Mouse (Mus musculus) heart, adult 10 weeks (tissue): Measurements from ENCODE around the gene Lactb. TPM values are rescaled to one million over a fixed set of nuclear protein-coding genes. Genes with fewer than 3 reads are reported as not detected.

Source experiments
- polyA plus RNA-seq: library from polyadenylated mRNA; stranded (reverse); fragments of 350-450 nt; fragmentation: Illumina TruSeq; extraction: RNeasy Lipid Tissue Mini Kit (QIAGEN cat#74804); gene quantifications from one replicate; pipeline ENCODE4 v1.2.3, GENCODE M21; 2014; ENCODE audit warnings: low read depth, low replicate concordance

Gene Lactb
- 19.7 TPM for polyA plus RNA-seq

DNA sequence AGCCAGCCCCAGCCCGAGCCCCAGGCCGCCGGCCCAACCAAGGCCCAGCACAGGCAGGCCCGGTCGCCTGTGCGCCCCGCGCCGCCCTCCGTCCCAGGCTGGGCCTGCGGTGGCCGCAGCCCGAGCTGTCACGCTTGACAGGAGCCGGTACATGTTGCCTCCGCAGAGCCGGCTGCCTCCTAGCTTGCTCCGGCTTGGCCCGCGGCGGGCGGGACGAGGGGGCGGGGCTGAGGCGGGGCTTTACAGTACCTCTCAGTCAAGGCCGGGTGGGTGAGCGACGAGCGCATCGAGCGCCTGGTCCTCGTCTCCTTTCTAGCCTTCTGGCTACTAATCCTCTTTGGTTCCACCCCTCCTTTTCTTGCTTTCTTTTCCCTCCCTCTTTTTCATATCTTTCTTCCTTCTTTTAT, at the start of gene Lactb:
Gene Lactb, minus strand, starts transcription at position 246 of the 407 bp plus-strand sequence.

DNA sequence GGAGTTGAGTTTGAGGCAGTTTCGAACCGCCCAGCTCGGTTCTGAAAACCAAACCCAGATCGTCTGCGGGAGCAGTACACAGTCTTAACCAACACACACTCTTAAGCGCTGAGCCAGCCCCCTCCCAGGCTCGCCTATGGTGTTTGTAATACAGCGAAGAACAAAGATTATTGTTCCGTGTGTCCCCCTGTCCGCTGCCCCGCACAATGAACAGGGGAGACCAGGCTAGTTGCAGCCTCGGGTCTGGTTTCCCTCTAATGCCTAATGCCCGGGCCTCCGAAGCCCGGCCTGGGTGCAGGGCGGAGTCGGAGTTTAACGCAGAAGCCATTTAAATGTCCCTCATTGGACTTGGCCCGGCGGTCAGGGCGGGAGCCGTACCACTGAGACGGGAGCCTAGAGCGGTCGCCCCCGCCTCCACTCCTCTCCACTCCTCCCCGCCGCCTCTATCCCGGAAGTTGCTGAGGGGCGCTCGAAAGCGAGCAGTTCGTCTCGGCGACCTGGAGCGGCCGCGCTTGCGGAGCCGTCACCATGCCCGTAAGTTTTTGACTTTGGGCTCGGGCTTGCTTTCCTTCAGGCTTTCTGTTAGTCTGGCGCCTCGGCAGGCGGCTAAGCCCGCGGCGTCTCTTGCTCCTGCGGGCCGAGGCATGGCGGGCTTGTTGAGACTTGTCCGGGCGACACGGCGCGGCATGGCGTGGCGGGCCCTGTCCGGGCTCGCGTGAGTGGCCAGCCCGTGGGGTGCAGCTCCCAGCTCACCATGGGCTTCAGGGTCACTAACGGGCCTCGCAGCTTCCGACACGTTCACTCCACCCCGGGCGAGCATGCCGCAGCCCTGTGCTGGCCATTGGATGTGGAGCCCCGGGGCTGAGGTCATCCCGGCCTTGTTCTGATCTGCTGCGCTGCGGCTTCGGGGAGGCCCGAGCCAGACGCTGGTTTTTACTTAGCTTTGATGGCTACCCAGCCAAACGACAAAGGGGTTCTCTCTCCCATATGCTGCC, 29.3 kb downstream of the Lactb start, which contains the start of gene Rps27l:
Gene Rps27l, plus strand, starts transcription at position 440 of the 995 bp plus-strand sequence.

DNA sequence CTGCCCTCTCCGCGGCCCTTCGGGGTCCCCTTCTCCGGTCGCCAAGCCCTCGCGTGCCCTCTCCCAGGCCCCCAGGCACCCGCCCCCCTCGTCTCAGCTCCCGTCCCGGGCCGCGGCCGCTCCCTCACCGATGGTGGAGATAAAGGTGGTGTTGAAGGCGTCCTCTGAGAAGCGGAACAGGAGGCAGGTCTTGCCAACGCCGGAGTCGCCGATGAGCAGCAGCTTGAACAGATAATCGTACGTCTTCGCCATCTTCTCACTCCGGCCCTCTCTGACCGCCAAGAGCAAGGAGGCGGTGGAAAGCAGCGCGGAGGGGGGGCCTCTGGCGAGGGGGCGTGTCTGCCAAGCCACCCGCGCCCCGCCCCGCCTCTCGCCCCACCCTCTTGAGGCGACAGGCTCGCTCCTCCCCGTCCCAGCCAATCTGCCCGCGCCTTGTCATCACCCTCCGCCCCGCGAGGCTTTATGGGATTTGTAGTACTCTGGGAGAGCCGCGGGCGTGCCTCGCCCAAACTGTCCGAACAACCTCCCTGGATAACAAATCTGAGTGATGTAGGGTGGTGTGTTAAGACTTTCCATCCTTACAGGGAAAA, 55.8 kb downstream of the Lactb start, which contains the start of gene Rab8b:
Gene Rab8b, minus strand, starts transcription at position 306 of the 590 bp plus-strand sequence.

Other genes with a start within 250 kb of the Lactb start
- 6.4 TPM for gene Aph1b, start 180.0 kb downstream of the Lactb start, polyA plus RNA-seq
- not detected for gene Gm10647, start 178.4 kb downstream of the Lactb start, polyA plus RNA-seq
- 2.3 TPM for gene Aph1c, start 140.8 kb downstream of the Lactb start, polyA plus RNA-seq
- 8.2 TPM for gene Rab8b, start 55.8 kb downstream of the Lactb start, polyA plus RNA-seq
- gene Rps27l, start 29.4 kb downstream of the Lactb start, polyA plus RNA-seq: 180 TPM
- 14,716 TPM for gene Tpm1, start 73.9 kb upstream of the Lactb start, polyA plus RNA-seq